In the genomic region with DNA sequence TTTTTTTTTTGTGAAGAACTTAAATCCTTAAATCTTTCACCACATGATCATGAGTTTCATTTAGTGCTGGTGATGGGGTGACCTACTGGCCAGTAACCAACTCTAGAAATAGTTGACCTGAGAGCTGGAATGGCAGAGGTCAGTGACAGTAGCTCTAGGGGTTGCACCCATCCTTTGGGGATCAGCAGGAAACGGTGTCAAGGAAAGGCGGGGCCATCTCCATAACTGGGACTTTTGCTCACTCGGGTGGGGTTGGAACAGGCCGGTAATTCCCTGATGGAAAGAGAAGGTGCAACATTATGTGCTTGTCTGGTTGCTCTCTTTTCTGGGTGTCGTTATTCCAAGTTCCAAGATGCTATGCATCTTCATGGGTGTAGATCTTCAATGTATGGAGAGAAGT, we compare ENCODE assay signal across 17 mouse cellular contexts.
"Had no signal": no experiment of that assay in that cellular context is flagged by ENCODE, and none has a peak within 500 bp of the region (broad histone marks: within the 10 kb centered on the region; RNA-seq: fewer than 3 reads in every experiment).

No protein-coding gene starts in this region.

- H3K9me3 ChIP-seq: lung, embryonic 15.5 days; midbrain, embryonic 13.5 days; midbrain, embryonic 15.5 days; neural tube, embryonic 12.5 days; stomach, embryonic 15.5 days had no signal

- DNase-seq: lung, adult 2 months; lung, postnatal 14 days; lung, postnatal 36 days; right cerebral cortex, postnatal 14 days; thymus, adult 2 months; thymus, postnatal 25 days; thymus, postnatal 4 days had no signal

- H3K27me3 ChIP-seq: lung, embryonic 15.5 days; midbrain, embryonic 13.5 days; midbrain, embryonic 15.5 days; neural tube, embryonic 12.5 days; stomach, embryonic 15.5 days had no signal

- H3K36me3 ChIP-seq: lung, embryonic 15.5 days; midbrain, embryonic 13.5 days; midbrain, embryonic 15.5 days; neural tube, embryonic 12.5 days; stomach, embryonic 15.5 days had no signal

- H3K4me3 ChIP-seq: lung, embryonic 15.5 days; megakaryocyte, embryonic 14.5 days; midbrain, embryonic 13.5 days; midbrain, embryonic 15.5 days; neural tube, embryonic 12.5 days; stomach, embryonic 15.5 days had no signal

- H3K9ac ChIP-seq: lung, embryonic 15.5 days; midbrain, embryonic 13.5 days; midbrain, embryonic 15.5 days; neural tube, embryonic 12.5 days; stomach, embryonic 15.5 days had no signal

- H3K27ac ChIP-seq: lung, embryonic 15.5 days; macrophage; midbrain, embryonic 13.5 days; midbrain, embryonic 15.5 days; neural tube, embryonic 12.5 days; stomach, embryonic 15.5 days; stomach, postnatal 0 days had no signal

- ATAC-seq: lung, postnatal 0 days; midbrain, embryonic 13.5 days; midbrain, embryonic 15.5 days had no signal

- H3K4me2 ChIP-seq: lung, embryonic 15.5 days; midbrain, embryonic 11.5 days; midbrain, embryonic 13.5 days; midbrain, embryonic 15.5 days; neural tube, embryonic 12.5 days; stomach, embryonic 15.5 days had no signal
